Mouse (Mus musculus): ENCODE measurements at regions not wholly inside any gene's neighbourhood (a gene's known extent, or its start where the extent isn't known, plus 50 kb on each side); places are given as distances from the start of the nearest gene placed in this dataset.

- DNase-seq (ENCODE audit: low spot score) = peak; percentile 1
These were observed 210.6 kb upstream of the Ano5 start for GRCm38 (mm10) chr7:51300238-51300637.

- DNase-seq (ENCODE audit: low spot score) = no peak
These were observed 203.1 kb upstream of the Ano5 start for GRCm38 (mm10) chr7:51307757-51308156.

- DNase-seq (ENCODE audit: low spot score) = no peak
These were observed 200.6 kb upstream of the Ano5 start for GRCm38 (mm10) chr7:51310191-51310590.

- DNase-seq (ENCODE audit: low spot score) = no peak
These were observed 170.8 kb upstream of the Ano5 start for GRCm38 (mm10) chr7:51339841-51340540.

GRCm38 (mm10) chr7:51347521-51347920, 163.3 kb upstream of the Ano5 start:
- DNase-seq (ENCODE audit: low spot score) = no peak

- no peak for DNase-seq (ENCODE audit: low spot score)
These were observed 150.7 kb upstream of the Ano5 start for GRCm38 (mm10) chr7:51360134-51360533.

- DNase-seq (ENCODE audit: low spot score) = no peak
These were observed 133.2 kb upstream of the Ano5 start for GRCm38 (mm10) chr7:51377584-51377983.
